Comparison of ENCODE assay signal across 13 mouse cellular contexts in the genomic region with DNA sequence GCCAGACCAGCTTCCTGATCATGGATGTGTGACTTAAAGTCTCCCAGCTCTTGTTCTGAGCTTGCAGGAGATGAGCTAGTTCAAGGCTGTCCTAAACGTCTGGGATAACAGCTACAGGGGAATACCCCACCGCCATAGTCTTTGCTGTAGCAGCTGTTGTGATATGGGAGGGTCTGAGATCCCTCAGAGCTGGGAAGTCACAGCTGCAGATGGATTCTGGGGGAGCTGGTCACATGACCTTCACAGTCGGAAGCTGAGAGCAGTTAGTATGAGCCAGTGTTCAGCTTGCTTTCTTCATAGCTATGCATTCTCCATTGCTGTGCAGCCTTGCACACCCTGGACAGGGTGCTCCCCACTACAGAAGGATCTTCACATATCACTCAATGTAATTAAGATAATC.
"Had no signal": no experiment of that assay in that cellular context is flagged by ENCODE, and none has a peak within 500 bp of the region (broad histone marks: within the 10 kb centered on the region; RNA-seq: fewer than 3 reads in every experiment).

No protein-coding gene starts in this region.

- H3K36me3 ChIP-seq: neural tube, embryonic 13.5 days; stomach, embryonic 15.5 days had no signal

- H3K27ac ChIP-seq: neural tube, embryonic 13.5 days; neural tube, embryonic 15.5 days; stomach, embryonic 15.5 days; stomach, postnatal 0 days had no signal

- H3K4me3 ChIP-seq: neural tube, embryonic 13.5 days; neural tube, embryonic 15.5 days; stomach, embryonic 15.5 days had no signal

- H3K4me2 ChIP-seq: neural tube, embryonic 13.5 days; neural tube, embryonic 15.5 days; stomach, embryonic 15.5 days had no signal

- H3K4me1 ChIP-seq: stomach, embryonic 15.5 days had no signal

- H3K9me3 ChIP-seq: neural tube, embryonic 13.5 days; neural tube, embryonic 15.5 days; stomach, embryonic 15.5 days had no signal

- DNase-seq: retina, postnatal 1 day; right cerebral cortex, adult 18-20 months; right cerebral cortex, postnatal 14 days; right cerebral cortex, postnatal 4 days; spleen, adult 18-20 months; thymus, adult 18-20 months; thymus, adult 2 months; thymus, postnatal 14 days; thymus, postnatal 25 days had no signal
